Comparison of ENCODE assay signal across 26 mouse cellular contexts in genomic region chr4:55774571-55774970, GRCm38 (mm10).
"Had no signal": no experiment of that assay in that cellular context is flagged by ENCODE, and none has a peak within 500 bp of the region (broad histone marks: within the 10 kb centered on the region; RNA-seq: fewer than 3 reads in every experiment).

No protein-coding gene starts in this region.

- H3K4me3 ChIP-seq: heart, embryonic 10.5 days; heart, embryonic 13.5 days; heart, embryonic 15.5 days; hindbrain, embryonic 10.5 days; hindbrain, embryonic 13.5 days; hindbrain, embryonic 15.5 days; kidney, embryonic 15.5 days; limb, embryonic 13.5 days; limb, embryonic 15.5 days had no signal

- H3K4me1 ChIP-seq: heart, embryonic 10.5 days; heart, embryonic 13.5 days; heart, embryonic 15.5 days; hindbrain, embryonic 10.5 days; hindbrain, embryonic 13.5 days; hindbrain, embryonic 15.5 days; kidney, embryonic 15.5 days; limb, embryonic 13.5 days; limb, embryonic 15.5 days had no signal

- H3K27ac ChIP-seq: heart, embryonic 10.5 days; heart, embryonic 13.5 days; heart, embryonic 15.5 days; hindbrain, embryonic 10.5 days; hindbrain, embryonic 13.5 days; hindbrain, embryonic 15.5 days; hindbrain, postnatal 0 days; kidney, embryonic 15.5 days; kidney, postnatal 0 days; limb, embryonic 13.5 days; limb, embryonic 15.5 days had no signal

- H3K9me3 ChIP-seq: heart, embryonic 10.5 days; heart, embryonic 13.5 days; heart, embryonic 15.5 days; hindbrain, embryonic 10.5 days; hindbrain, embryonic 13.5 days; hindbrain, embryonic 15.5 days; kidney, embryonic 15.5 days; limb, embryonic 13.5 days; limb, embryonic 15.5 days had no signal

- H3K4me2 ChIP-seq: heart, embryonic 13.5 days; heart, embryonic 15.5 days; hindbrain, embryonic 13.5 days; hindbrain, embryonic 15.5 days; kidney, embryonic 15.5 days; limb, embryonic 13.5 days; limb, embryonic 15.5 days had no signal

- H3K36me3 ChIP-seq: heart, embryonic 10.5 days; heart, embryonic 13.5 days; heart, embryonic 15.5 days; hindbrain, embryonic 10.5 days; hindbrain, embryonic 13.5 days; hindbrain, embryonic 15.5 days; kidney, embryonic 15.5 days; limb, embryonic 13.5 days; limb, embryonic 15.5 days had no signal

- ATAC-seq: forebrain, postnatal 0 days; hindbrain, postnatal 0 days; intestine, embryonic 16.5 days had no signal

- H3K27me3 ChIP-seq: heart, embryonic 15.5 days; hindbrain, embryonic 13.5 days; hindbrain, embryonic 15.5 days; kidney, embryonic 15.5 days; limb, embryonic 13.5 days; limb, embryonic 15.5 days had no signal

- H3K9ac ChIP-seq: forebrain, postnatal 0 days; heart, embryonic 13.5 days; heart, embryonic 15.5 days; hindbrain, embryonic 13.5 days; hindbrain, embryonic 15.5 days; kidney, embryonic 15.5 days; limb, embryonic 13.5 days; limb, embryonic 15.5 days had no signal

- DNase-seq: forebrain, postnatal 0 days; gastrocnemius, postnatal 14 days; gastrocnemius, postnatal 36 days; heart, adult 18-20 months; heart, postnatal 14 days; heart, postnatal 4 days; kidney, adult 11 months; kidney, adult 2 months; kidney, adult 9 months; kidney, postnatal 14 days; kidney, postnatal 36 days; layer of hippocampus, adult 9-11 months; layer of hippocampus, postnatal 36 days; left cerebral cortex, postnatal 4 days had no signal
